Mouse (Mus musculus): Measurements from ENCODE around the gene Otulinl. TPM values are rescaled to one million over a fixed set of nuclear protein-coding genes. Genes with fewer than 3 reads are reported as not detected.

The Otulinl gene
- polyA plus RNA-seq, 1 experiment from 2014 or later = 8.0 TPM

Other genes starting within 250 kb of the Otulinl start
- gene Ank, start 214.9 kb downstream of the Otulinl start, polyA plus RNA-seq (2016; fragmentation: Nextera tagmentation; extraction: Ambion mirVana) = 10.4 and 12.5 TPM in 2 replicates
- gene Otulin, start 50.9 kb downstream of the Otulinl start, polyA plus RNA-seq (2016; fragmentation: Nextera tagmentation; extraction: Ambion mirVana) = 29.0 and 30.4 TPM in 2 replicates

Measured in midbrain, embryonic 12.5 days (tissue).